Mouse (Mus musculus): ENCODE measurements around the gene Plxnc1. TPM values are rescaled to one million over a fixed set of nuclear protein-coding genes. Genes with fewer than 3 reads are reported as not detected.

Plxnc1 gene
- polyA plus RNA-seq, 1 experiment from 2014 or later: 1.5 TPM

GRCm38 (mm10) chr10:94827890-94828733, 116.5 kb downstream of the Plxnc1 start:
- Histone ChIP-seq H3K36me3 (no peaks in the 10 kb centered on the region), H3K4me1 (peaks cover 14% of the 10 kb centered on the region; the same call in 1 of the 2 replicates)
- 83% methylated on average over 14 of the region's 14 CpGs for WGBS

GRCm38 (mm10) chr10:94827325-94827724, 117.3 kb downstream of the Plxnc1 start:
- WGBS: 80% methylated on average over 10 of the region's 10 CpGs
- no peaks in the 10 kb centered on the region for H3K36me3 ChIP-seq
- no peak overlapping the region for H3K4me3 ChIP-seq (replicated peaks)
- H3K4me1 ChIP-seq: peaks cover 14% of the 10 kb centered on the region; the same call in 1 of the 2 replicates
- no peak overlapping the region for H3K4me2 ChIP-seq
- no peak for ATAC-seq (ENCODE audit: insufficient read depth, low FRiP score, low read depth)
- H3K27ac ChIP-seq: no peak overlapping the region
- H3K9ac ChIP-seq: no peak overlapping the region
- H3K27me3 ChIP-seq (replicated peaks): no peaks in the 10 kb centered on the region
- no peaks in the 10 kb centered on the region for H3K9me3 ChIP-seq

More at GRCm38 (mm10) chr10:94827890-94828733, 116.5 kb downstream of the Plxnc1 start:
- Histone ChIP-seq H3K4me3 (replicated peaks) (no peak overlapping the region), H3K27ac (no peak overlapping the region), H3K27me3 (replicated peaks) (no peaks in the 10 kb centered on the region), H3K4me2 (no peak overlapping the region), H3K9me3 (no peaks in the 10 kb centered on the region), H3K9ac (no peak overlapping the region)
- no peak for ATAC-seq (ENCODE audit: insufficient read depth, low FRiP score, low read depth)

DNA sequence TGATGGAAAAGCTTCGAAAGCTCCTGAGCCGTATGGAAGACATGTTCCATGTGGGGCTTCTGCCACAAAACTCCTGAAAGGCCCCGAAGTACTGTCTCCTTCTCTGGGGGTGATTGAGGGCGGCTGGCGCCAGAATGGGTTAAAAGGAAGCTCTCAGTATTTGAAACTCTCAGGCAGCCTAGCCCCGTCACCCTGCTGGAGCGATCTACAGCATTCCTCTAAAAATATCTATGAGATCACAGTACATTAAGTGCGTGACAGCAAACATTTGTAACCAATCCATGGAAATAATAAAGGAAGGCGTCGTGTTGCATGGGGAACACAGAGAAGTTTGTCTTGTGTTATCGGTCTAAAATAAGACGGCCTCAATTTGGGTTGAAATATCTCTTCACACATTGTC, 118.2 kb downstream of the Plxnc1 start:
- peaks cover 14% of the 10 kb centered on the region; the same call in 1 of the 2 replicates for H3K4me1 ChIP-seq
- no peaks in the 10 kb centered on the region for H3K27me3 ChIP-seq (replicated peaks)
- H3K9me3 ChIP-seq: no peaks in the 10 kb centered on the region
- WGBS: 76% methylated on average over 12 of the region's 12 CpGs
- H3K9ac ChIP-seq: no peak overlapping the region
- H3K4me2 ChIP-seq: no peak overlapping the region
- H3K36me3 ChIP-seq: no peaks in the 10 kb centered on the region
- no peak overlapping the region for H3K4me3 ChIP-seq (replicated peaks)
- ATAC-seq (ENCODE audit: insufficient read depth, low FRiP score, low read depth): no peak
- H3K27ac ChIP-seq: no peak overlapping the region

DNA sequence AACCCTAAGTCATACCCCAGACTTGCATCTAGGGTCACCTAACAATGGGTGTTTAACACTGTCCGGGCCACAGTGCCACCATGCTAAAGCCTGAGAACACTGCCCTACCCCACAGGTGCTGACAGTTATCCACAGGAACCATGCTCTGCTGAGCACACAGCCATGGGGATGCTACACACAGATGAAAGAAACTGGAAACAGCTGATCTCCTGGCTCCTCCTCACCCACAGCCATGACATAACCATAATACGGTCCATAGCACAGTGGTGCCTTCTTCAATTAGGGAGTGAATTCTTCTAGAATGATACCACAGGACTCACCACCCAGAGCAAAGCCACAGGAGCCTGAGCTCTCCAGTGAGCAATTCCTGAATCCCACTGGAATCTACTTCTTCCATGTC, 118.7 kb downstream of the Plxnc1 start:
- ATAC-seq (ENCODE audit: insufficient read depth, low FRiP score, low read depth): no peak

DNA sequence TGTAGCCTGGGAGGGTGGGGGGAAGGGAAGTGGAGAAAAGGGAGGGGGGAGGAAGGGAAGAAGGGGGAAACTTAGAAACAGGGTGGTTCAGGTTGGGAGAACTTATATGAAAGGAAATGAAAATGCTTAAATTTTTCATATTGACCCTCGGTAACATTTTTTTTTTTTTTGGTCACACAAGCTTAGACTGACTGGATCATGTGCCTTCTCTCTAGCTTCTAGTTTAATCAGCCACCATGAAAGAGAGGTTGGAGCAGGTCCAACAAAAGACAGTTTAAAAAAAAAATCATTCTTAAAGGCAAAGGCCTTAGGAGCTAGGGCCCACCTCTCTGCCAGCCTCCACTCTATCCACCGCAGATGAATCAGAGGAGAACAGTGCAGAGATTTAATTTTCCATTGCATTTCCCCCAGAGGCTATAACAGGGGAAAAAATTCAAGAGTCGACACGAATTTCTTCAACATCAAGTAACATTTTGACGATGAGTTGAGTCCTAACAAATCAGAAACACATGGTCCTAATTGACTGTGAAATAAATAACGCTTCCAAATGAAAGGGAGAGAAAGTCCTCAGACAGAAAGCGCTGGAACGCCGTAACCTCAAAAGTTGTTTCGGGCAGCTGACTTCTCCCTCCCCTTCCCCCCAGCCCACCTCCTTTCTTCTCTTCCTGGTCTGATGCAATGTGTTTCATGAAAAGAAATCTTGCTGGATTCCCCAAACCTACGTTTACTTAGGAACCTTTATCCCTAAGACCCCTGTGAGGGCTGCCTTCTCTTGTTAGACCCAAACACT, 120.5 kb downstream of the Plxnc1 start:
- no peak overlapping the region for H3K9ac ChIP-seq
- H3K9me3 ChIP-seq: no peaks in the 10 kb centered on the region
- peaks cover 5% of the 10 kb centered on the region; the same call in 1 of the 2 replicates for H3K4me1 ChIP-seq
- no peak for ATAC-seq (ENCODE audit: insufficient read depth, low FRiP score, low read depth)
- H3K4me2 ChIP-seq: no peak overlapping the region
- H3K4me3 ChIP-seq (replicated peaks): no peak overlapping the region
- no peaks in the 10 kb centered on the region for H3K27me3 ChIP-seq (replicated peaks)
- no peaks in the 10 kb centered on the region for H3K36me3 ChIP-seq
- no peak overlapping the region for H3K27ac ChIP-seq
- 52% methylated on average over 11 of the region's 11 CpGs for WGBS

More for the DNA sequence above, 118.7 kb downstream of the Plxnc1 start:
- WGBS: 92% methylated on average over 2 of the region's 2 CpGs
- Histone ChIP-seq H3K27me3 (replicated peaks) (no peaks in the 10 kb centered on the region), H3K4me1 (peaks cover 12% of the 10 kb centered on the region; the same call in 1 of the 2 replicates), H3K4me2 (no peak overlapping the region), H3K4me3 (replicated peaks) (no peak overlapping the region), H3K9me3 (no peaks in the 10 kb centered on the region), H3K36me3 (no peaks in the 10 kb centered on the region), H3K27ac (no peak overlapping the region), H3K9ac (no peak overlapping the region)

GRCm38 (mm10) chr10:94818781-94819665, 125.6 kb downstream of the Plxnc1 start:
- WGBS: 87% methylated on average over 17 of the region's 17 CpGs
- Histone ChIP-seq H3K4me2 (no peak overlapping the region), H3K4me1 (no peaks in the 10 kb centered on the region), H3K36me3 (no peaks in the 10 kb centered on the region), H3K27ac (no peak overlapping the region), H3K9me3 (no peaks in the 10 kb centered on the region), H3K9ac (no peak overlapping the region), H3K4me3 (replicated peaks) (no peak overlapping the region), H3K27me3 (replicated peaks) (no peaks in the 10 kb centered on the region)
- no peak for ATAC-seq (ENCODE audit: insufficient read depth, low FRiP score, low read depth)

- Histone ChIP-seq H3K4me1 (no peaks in the 10 kb centered on the region), H3K9me3 (no peaks in the 10 kb centered on the region), H3K27me3 (replicated peaks) (no peaks in the 10 kb centered on the region), H3K27ac (no peak overlapping the region), H3K36me3 (no peaks in the 10 kb centered on the region), H3K9ac (no peak overlapping the region), H3K4me2 (no peak overlapping the region), H3K4me3 (replicated peaks) (no peak overlapping the region)
- ATAC-seq (ENCODE audit: insufficient read depth, low FRiP score, low read depth): no peak
- WGBS: 88% methylated on average over 3 of the region's 3 CpGs
Observed at GRCm38 (mm10) chr10:94818127-94818526, 126.5 kb downstream of the Plxnc1 start.

DNA sequence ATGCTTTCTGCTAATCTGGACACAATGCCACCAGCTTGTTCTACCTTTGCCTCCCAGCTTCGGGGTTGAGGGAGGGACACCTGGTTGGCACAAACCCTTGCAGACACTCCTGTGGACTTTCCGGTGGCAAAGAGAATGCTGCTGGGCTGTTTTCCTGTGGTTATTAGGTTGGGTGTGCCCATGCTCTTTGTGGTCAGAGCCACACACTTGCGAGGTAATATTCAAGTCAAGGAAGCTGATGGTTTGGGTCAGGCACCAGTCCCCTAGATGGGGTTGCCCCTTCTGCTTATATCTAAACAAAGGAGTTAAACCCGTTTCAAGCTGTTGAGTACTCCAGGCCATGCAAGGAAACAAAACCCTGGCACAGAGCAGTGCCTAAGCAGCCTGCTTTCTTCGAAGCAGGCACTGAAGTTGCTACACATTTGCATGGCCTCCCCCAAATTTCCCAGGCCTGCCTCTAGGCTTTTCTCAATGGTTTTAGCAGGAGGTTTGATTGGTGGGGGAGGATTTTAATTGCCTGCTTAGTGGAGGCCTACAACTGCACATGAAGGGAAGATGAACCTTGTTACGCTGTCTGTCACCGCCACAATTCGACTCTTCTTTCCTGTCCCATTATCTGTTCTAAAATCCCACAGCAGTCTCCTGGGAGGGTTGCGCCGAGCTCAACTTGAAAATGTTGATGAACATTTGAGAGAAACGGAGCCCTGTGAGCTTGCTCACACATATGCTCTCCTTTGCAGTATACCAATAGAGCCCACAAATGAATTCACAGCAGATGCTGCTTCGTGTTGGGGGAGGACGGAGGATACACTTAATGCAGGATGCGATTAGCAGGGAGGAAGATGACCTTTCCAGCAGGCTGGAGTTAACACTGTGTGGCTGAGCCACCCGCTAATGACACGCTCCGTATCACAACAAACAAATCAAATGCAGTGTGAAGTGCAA, 132.5 kb downstream of the Plxnc1 start:
- 72% methylated on average over 17 of the region's 17 CpGs for WGBS
- Histone ChIP-seq H3K36me3 (no peaks in the 10 kb centered on the region), H3K4me3 (replicated peaks) (no peak overlapping the region), H3K4me2 (no peak overlapping the region), H3K27me3 (replicated peaks) (no peaks in the 10 kb centered on the region), H3K9ac (no peak overlapping the region), H3K4me1 (no peaks in the 10 kb centered on the region), H3K27ac (no peak overlapping the region), H3K9me3 (no peaks in the 10 kb centered on the region)
- ATAC-seq (ENCODE audit: insufficient read depth, low FRiP score, low read depth): no peak

- no peak for ATAC-seq (ENCODE audit: insufficient read depth, low FRiP score, low read depth)
- WGBS: 63% methylated on average over 7 of the region's 7 CpGs
- Histone ChIP-seq H3K9me3 (no peaks in the 10 kb centered on the region), H3K9ac (no peak overlapping the region), H3K36me3 (no peaks in the 10 kb centered on the region), H3K27ac (no peak overlapping the region), H3K4me3 (replicated peaks) (no peak overlapping the region), H3K4me1 (no peaks in the 10 kb centered on the region), H3K27me3 (replicated peaks) (no peaks in the 10 kb centered on the region), H3K4me2 (no peak overlapping the region)
Observed at GRCm38 (mm10) chr10:94809946-94810472, 134.6 kb downstream of the Plxnc1 start.

- no peak for ATAC-seq (ENCODE audit: insufficient read depth, low FRiP score, low read depth)
- H3K4me3 ChIP-seq (replicated peaks): no peak overlapping the region
Observed at GRCm38 (mm10) chr10:94808275-94808674, 136.4 kb downstream of the Plxnc1 start.

More at GRCm38 (mm10) chr10:94808275-94808674, 136.4 kb downstream of the Plxnc1 start:
- Histone ChIP-seq H3K9me3 (no peaks in the 10 kb centered on the region), H3K27ac (no peak overlapping the region), H3K36me3 (no peaks in the 10 kb centered on the region), H3K4me2 (no peak overlapping the region), H3K9ac (no peak overlapping the region), H3K4me1 (0 out of 2 replicates have a peak, but pooled peaks cover 2% of the 10 kb centered on the region), H3K27me3 (replicated peaks) (no peaks in the 10 kb centered on the region)
- 27% methylated on average over 6 of the region's 6 CpGs for WGBS
